Mouse (Mus musculus): ENCODE results near the gene Agmo. TPM values are rescaled to one million over a fixed set of nuclear protein-coding genes. Genes with fewer than 3 reads are reported as not detected.

The Agmo gene
- polyA plus RNA-seq, 1 experiment from 2014 or later, result 0.29 TPM

DNA sequence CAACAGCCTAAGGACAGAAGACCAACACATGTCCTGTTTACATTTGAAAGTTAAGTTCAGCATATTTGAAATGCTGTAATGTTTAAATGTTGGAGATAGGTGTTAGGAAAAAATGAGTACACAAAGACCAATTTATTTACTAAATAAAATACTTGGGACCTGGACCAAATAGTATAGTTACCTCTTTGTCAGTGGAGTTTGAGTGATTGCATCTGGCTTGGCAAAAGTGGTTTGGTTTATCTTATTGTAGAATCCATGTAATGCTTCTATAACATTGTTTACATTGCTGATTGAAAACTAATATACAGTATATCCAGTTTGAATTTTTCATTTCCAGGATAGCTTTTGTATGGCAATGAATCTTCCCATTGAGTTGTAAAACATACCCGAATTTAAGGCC is 193.0 kb downstream of the Agmo start:
- WGBS, result 59% methylated on average over 1 of the region's 1 CpGs
- Histone ChIP-seq H3K4me1 (replicated peaks) (no peaks in the 10 kb centered on the region), H3K27ac (no peak overlapping the region), H3K27me3 (no peaks in the 10 kb centered on the region), H3K36me3 (no peaks in the 10 kb centered on the region), H3K9ac (no peak overlapping the region), H3K4me3 (no peak overlapping the region), H3K4me2 (no peak overlapping the region), H3K9me3 (replicated peaks) (no peaks in the 10 kb centered on the region)
- no peak for ATAC-seq (replicated peaks; ENCODE audit: insufficient number of reproducible peaks, insufficient read depth, low FRiP score, low read depth)

GRCm38 (mm10) chr12:37442486-37443013 is 201.1 kb downstream of the Agmo start:
- no peaks in the 10 kb centered on the region for H3K9me3 ChIP-seq (replicated peaks)
- H3K36me3 ChIP-seq, result no peaks in the 10 kb centered on the region
- H3K4me3 ChIP-seq, result no peak overlapping the region
- ATAC-seq (replicated peaks; ENCODE audit: insufficient number of reproducible peaks, insufficient read depth, low FRiP score, low read depth), result no peak
- no peak overlapping the region for H3K27ac ChIP-seq
- no peak overlapping the region for H3K4me2 ChIP-seq
- no peaks in the 10 kb centered on the region for H3K27me3 ChIP-seq
- no peak overlapping the region for H3K9ac ChIP-seq
- no peaks in the 10 kb centered on the region for H3K4me1 ChIP-seq (replicated peaks)
- WGBS, result 80% methylated on average over 3 of the region's 3 CpGs

GRCm38 (mm10) chr12:37445255-37445654 is 203.8 kb downstream of the Agmo start:
- Histone ChIP-seq H3K9me3 (replicated peaks) (no peaks in the 10 kb centered on the region), H3K4me2 (no peak overlapping the region), H3K36me3 (no peaks in the 10 kb centered on the region), H3K27me3 (no peaks in the 10 kb centered on the region), H3K27ac (no peak overlapping the region), H3K4me1 (replicated peaks) (no peaks in the 10 kb centered on the region), H3K4me3 (no peak overlapping the region), H3K9ac (no peak overlapping the region)
- no peak for ATAC-seq (replicated peaks; ENCODE audit: insufficient number of reproducible peaks, insufficient read depth, low FRiP score, low read depth)
- 79% methylated on average over 9 of the region's 9 CpGs for WGBS

- Histone ChIP-seq H3K27me3 (no peaks in the 10 kb centered on the region), H3K27ac (no peak overlapping the region), H3K36me3 (no peaks in the 10 kb centered on the region), H3K4me1 (replicated peaks) (no peaks in the 10 kb centered on the region), H3K4me2 (no peak overlapping the region), H3K9me3 (replicated peaks) (no peaks in the 10 kb centered on the region), H3K4me3 (no peak overlapping the region), H3K9ac (no peak overlapping the region)
- WGBS, result 43% methylated on average over 2 of the region's 2 CpGs
- no peak for ATAC-seq (replicated peaks; ENCODE audit: insufficient number of reproducible peaks, insufficient read depth, low FRiP score, low read depth)
Measured at GRCm38 (mm10) chr12:37449597-37449996, 208.2 kb downstream of the Agmo start.

DNA sequence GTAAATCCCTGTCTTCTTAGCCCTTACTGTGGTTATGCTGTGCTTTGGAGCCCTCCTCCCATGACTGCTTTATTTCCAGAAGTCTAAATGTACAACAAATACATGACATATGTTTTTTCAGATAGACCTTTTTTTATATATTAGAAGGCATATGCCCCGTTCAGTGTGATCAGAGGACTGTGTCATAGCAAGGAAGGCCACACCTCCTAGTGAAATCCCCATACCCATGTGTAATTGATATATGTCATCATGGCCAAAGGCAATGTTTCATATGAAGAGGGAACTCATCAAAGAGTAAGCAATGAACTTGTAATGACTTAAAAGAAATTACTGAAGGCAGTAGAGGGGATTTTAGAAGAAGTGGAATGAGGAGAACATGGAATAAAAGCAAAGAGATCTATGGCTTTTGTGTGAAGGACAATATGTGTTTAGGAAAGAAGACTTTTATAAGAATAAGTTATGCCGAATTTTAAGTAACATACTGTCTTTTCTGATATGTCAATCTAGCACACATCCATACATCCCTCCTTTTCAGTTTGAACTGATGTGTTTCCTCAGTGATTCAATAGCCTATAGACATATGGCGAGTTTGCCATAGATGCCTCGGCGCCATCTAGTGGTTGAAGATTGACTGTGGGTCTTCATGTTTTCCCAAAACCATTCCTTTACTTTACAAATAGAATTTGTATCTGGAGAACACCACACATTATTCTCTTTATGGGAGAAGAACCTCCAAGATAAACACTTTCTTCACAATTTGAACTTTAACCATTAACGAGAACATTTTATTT is 209.1 kb downstream of the Agmo start:
- H3K4me2 ChIP-seq, result no peak overlapping the region
- H3K27ac ChIP-seq, result no peak overlapping the region
- no peak for ATAC-seq (replicated peaks; ENCODE audit: insufficient number of reproducible peaks, insufficient read depth, low FRiP score, low read depth)
- WGBS, result 15% methylated on average over 6 of the region's 6 CpGs
- H3K27me3 ChIP-seq, result no peaks in the 10 kb centered on the region
- H3K4me3 ChIP-seq, result no peak overlapping the region
- H3K4me1 ChIP-seq (replicated peaks), result no peaks in the 10 kb centered on the region
- no peak overlapping the region for H3K9ac ChIP-seq
- no peaks in the 10 kb centered on the region for H3K9me3 ChIP-seq (replicated peaks)
- no peaks in the 10 kb centered on the region for H3K36me3 ChIP-seq

DNA sequence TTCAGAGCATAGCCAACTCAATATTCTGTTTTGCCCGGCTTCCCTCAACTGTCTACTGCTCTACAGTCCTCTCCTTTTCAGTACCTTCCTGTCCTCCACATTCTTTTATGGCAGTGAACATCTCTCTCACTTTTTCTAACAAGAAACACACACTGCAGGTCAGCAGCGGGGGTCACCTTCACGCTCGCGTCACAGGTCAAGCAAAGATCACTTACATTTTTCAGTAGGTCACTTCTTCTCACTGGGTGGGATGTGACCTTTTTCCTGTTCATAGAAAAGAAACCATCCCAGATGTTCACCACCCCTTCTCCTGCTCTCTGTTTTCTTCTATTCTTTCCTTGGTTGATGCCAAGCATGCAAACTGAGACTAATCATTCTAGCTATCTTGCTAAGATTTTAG is 230.2 kb downstream of the Agmo start:
- Histone ChIP-seq H3K27ac (no peak overlapping the region), H3K36me3 (no peaks in the 10 kb centered on the region), H3K4me1 (replicated peaks) (no peaks in the 10 kb centered on the region), H3K9ac (no peak overlapping the region), H3K4me2 (no peak overlapping the region), H3K9me3 (replicated peaks) (no peaks in the 10 kb centered on the region), H3K4me3 (no peak overlapping the region), H3K27me3 (no peaks in the 10 kb centered on the region)
- WGBS, result 62% methylated on average over 5 of the region's 5 CpGs
- ATAC-seq (replicated peaks; ENCODE audit: insufficient number of reproducible peaks, insufficient read depth, low FRiP score, low read depth), result no peak

DNA sequence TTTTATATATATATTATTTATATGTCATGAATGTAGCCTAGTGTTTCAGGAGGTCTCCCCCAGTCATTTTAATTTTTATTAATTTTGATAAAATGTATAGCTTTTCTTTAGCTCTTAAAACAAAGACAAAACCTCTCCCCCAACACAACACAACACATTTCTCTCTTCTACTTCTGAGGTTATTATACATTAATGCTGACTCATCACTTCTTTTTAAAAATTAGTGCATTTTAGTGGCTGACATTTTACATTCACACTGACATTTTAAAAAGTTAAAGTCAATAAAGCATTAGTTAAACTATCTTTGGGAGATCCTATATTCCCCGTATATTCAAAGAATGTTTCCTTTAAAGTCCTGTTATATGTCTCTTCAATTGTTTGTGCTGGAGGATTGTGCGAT is 235.4 kb downstream of the Agmo start:
- Histone ChIP-seq H3K9ac (no peak overlapping the region), H3K9me3 (replicated peaks) (no peaks in the 10 kb centered on the region), H3K4me1 (replicated peaks) (no peaks in the 10 kb centered on the region), H3K27me3 (no peaks in the 10 kb centered on the region), H3K36me3 (no peaks in the 10 kb centered on the region), H3K4me3 (no peak overlapping the region), H3K27ac (no peak overlapping the region), H3K4me2 (no peak overlapping the region)
- WGBS, result 88% methylated on average over 2 of the region's 2 CpGs
- no peak for ATAC-seq (replicated peaks; ENCODE audit: insufficient number of reproducible peaks, insufficient read depth, low FRiP score, low read depth)

- no peaks in the 10 kb centered on the region for H3K27me3 ChIP-seq
- no peaks in the 10 kb centered on the region for H3K4me1 ChIP-seq (replicated peaks)
- no peak overlapping the region for H3K27ac ChIP-seq
- H3K9ac ChIP-seq, result no peak overlapping the region
- no peak overlapping the region for H3K4me3 ChIP-seq
- no peaks in the 10 kb centered on the region for H3K36me3 ChIP-seq
- H3K9me3 ChIP-seq (replicated peaks), result no peaks in the 10 kb centered on the region
- no peak overlapping the region for H3K4me2 ChIP-seq
- ATAC-seq (replicated peaks; ENCODE audit: insufficient number of reproducible peaks, insufficient read depth, low FRiP score, low read depth), result no peak
- WGBS, result 78% methylated on average over 3 of the region's 3 CpGs
Measured at GRCm38 (mm10) chr12:37487991-37488390, 246.6 kb downstream of the Agmo start.

GRCm38 (mm10) chr12:37498871-37499270 is 257.4 kb downstream of the Agmo start:
- H3K9me3 ChIP-seq (replicated peaks), result no peaks in the 10 kb centered on the region
- no peaks in the 10 kb centered on the region for H3K4me1 ChIP-seq (replicated peaks)
- H3K27ac ChIP-seq, result no peak overlapping the region
- H3K27me3 ChIP-seq, result no peaks in the 10 kb centered on the region
- no peaks in the 10 kb centered on the region for H3K36me3 ChIP-seq
- ATAC-seq (replicated peaks; ENCODE audit: insufficient number of reproducible peaks, insufficient read depth, low FRiP score, low read depth), result no peak
- WGBS, result 52% methylated on average over 3 of the region's 3 CpGs
- no peak overlapping the region for H3K9ac ChIP-seq
- no peak overlapping the region for H3K4me3 ChIP-seq
- no peak overlapping the region for H3K4me2 ChIP-seq

- H3K27me3 ChIP-seq, result no peaks in the 10 kb centered on the region
- no peak for ATAC-seq (replicated peaks; ENCODE audit: insufficient number of reproducible peaks, insufficient read depth, low FRiP score, low read depth)
- H3K36me3 ChIP-seq, result no peaks in the 10 kb centered on the region
- no peaks in the 10 kb centered on the region for H3K9me3 ChIP-seq (replicated peaks)
- H3K4me2 ChIP-seq, result no peak overlapping the region
- H3K27ac ChIP-seq, result no peak overlapping the region
- WGBS, result 48% methylated on average over 1 of the region's 1 CpGs
- H3K4me3 ChIP-seq, result no peak overlapping the region
- no peaks in the 10 kb centered on the region for H3K4me1 ChIP-seq (replicated peaks)
- no peak overlapping the region for H3K9ac ChIP-seq
Measured at GRCm38 (mm10) chr12:37507406-37507805, 266.0 kb downstream of the Agmo start.

GRCm38 (mm10) chr12:37507826-37508225 is 266.4 kb downstream of the Agmo start:
- Histone ChIP-seq H3K27ac (no peak overlapping the region), H3K4me3 (no peak overlapping the region), H3K36me3 (no peaks in the 10 kb centered on the region), H3K4me1 (replicated peaks) (no peaks in the 10 kb centered on the region), H3K9me3 (replicated peaks) (no peaks in the 10 kb centered on the region), H3K4me2 (no peak overlapping the region), H3K27me3 (no peaks in the 10 kb centered on the region), H3K9ac (no peak overlapping the region)
- 89% methylated on average over 2 of the region's 2 CpGs for WGBS
- ATAC-seq (replicated peaks; ENCODE audit: insufficient number of reproducible peaks, insufficient read depth, low FRiP score, low read depth), result no peak

GRCm38 (mm10) chr12:37521772-37522171 is 280.3 kb downstream of the Agmo start:
- H3K9ac ChIP-seq, result no peak overlapping the region
- H3K36me3 ChIP-seq, result no peaks in the 10 kb centered on the region
- H3K27ac ChIP-seq, result no peak overlapping the region
- 16% methylated on average over 1 of the region's 1 CpGs for WGBS
- H3K27me3 ChIP-seq, result no peaks in the 10 kb centered on the region
- no peak for ATAC-seq (replicated peaks; ENCODE audit: insufficient number of reproducible peaks, insufficient read depth, low FRiP score, low read depth)
- no peak overlapping the region for H3K4me3 ChIP-seq
- H3K9me3 ChIP-seq (replicated peaks), result no peaks in the 10 kb centered on the region
- no peak overlapping the region for H3K4me2 ChIP-seq
- no peaks in the 10 kb centered on the region for H3K4me1 ChIP-seq (replicated peaks)
